Mouse (Mus musculus) lung, postnatal 4 days (tissue): ENCODE results near the gene Ctnnbip1.

ENCODE experiments used
- DNase-seq, 2 experiments: peaks; one replicate each; pipeline ENCODE4 v3.0.0; 2021

Gene Ctnnbip1

GRCm38 (mm10) chr4:149562905-149563347 is 44.9 kb downstream of the Ctnnbip1 start:
- no peak for DNase-seq

GRCm38 (mm10) chr4:149563941-149564361 is 45.9 kb downstream of the Ctnnbip1 start:
- DNase-seq = no peak

- peak; percentile 87 to 91 for DNase-seq
Measured at GRCm38 (mm10) chr4:149564452-149565407, 46.7 kb downstream of the Ctnnbip1 start.

DNA sequence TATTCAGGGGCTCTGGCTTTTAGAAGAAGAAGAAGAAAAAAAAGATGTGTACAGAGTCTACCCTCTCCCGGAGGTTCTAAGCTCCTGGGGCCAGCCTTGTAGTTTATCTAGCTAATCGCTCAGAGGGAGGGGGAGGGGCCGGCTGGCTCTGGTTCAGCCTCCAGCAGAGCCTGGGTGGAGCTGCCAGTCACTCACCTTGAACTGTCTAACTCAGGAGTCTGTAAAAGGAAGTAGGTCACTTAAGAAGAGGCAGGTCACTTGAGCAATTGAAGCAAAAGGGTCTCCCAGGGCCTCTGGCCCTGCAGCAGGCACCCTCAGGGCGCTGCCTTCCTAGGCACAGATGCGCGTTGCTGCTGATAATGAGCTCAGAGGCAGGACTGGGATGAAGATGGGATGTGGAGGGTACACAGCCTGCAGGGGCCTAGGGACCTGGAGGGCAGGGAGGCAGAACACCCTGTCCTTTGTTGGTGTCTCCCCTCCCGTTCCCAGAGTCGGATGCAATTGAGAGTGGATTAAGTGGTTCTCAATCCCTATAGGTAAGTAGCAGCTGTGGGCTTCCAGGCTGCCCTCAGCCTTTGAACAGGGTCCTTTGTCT is 49.5 kb downstream of the Ctnnbip1 start:
- DNase-seq = peak; percentile 48 to 71

DNA sequence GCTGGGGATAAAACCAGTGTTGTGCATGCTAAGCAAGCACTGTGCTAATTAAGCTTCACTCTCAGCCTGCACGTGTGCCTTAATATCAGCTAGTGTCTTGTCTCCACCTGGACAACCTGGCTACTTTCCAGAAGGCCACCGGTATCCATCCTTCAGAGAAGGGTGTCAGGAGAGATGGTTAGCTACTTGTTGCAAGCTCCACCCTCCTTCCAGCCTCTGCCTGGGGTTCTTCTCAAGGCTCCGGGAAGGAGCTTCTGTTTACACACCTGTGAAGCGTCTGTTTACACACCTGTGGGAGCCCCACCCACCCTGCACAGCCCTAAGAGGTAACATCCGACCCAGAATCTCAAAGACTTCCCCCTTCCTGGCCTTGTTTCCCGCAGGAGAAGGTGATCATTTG is 50.6 kb downstream of the Ctnnbip1 start:
- DNase-seq = no peak

- no peak for DNase-seq
Measured at GRCm38 (mm10) chr4:149569781-149570497, 51.9 kb downstream of the Ctnnbip1 start.

- no peak for DNase-seq
Measured at GRCm38 (mm10) chr4:149570498-149570863, 52.4 kb downstream of the Ctnnbip1 start.

DNA sequence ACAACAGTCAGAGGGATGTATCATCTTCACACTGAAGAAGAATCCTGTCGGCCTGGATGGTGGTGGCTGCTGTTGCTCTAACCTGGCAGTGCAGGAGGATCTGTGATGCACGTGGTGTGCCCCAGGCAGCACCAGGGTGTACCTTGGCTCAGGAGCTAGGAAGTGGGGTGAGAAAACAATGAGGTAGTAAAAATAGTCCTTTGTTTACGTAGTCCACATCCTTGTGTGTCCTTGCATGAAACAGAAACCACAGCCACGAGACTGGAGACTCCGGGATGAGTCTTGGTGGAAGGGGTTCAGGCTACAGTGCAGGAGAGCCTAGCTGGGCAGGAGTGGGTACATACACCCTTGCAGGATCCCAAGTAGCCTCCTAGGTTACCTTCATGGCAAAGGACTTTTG is 53.2 kb downstream of the Ctnnbip1 start:
- peak in 1 of 2 experiments; percentile 41 for DNase-seq

DNA sequence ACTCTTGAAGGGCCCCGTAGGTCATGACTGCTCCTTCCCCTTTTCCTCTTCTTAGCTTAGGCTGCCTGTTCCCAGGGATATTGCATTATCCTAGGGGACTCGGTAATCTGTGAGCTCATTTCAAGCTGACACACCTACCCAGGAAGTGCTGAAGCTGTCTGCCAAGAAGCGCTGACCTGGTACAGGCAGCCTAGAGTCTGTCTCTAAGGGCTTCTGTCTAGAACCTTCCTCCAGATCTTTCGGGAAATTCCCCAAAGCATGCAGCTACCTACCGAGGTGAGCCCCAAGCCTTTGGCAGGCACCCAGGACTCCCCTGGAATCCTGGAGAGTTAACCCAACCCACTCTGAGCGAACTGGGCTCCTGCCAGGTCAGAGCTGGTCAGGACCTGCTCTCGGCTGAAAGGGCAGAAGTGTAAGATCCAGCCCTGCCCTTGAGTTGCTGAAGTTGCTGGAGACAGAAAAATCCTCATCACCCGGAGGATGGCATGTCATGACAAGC is 53.7 kb downstream of the Ctnnbip1 start:
- peak; percentile 84 to 92 for DNase-seq

DNA sequence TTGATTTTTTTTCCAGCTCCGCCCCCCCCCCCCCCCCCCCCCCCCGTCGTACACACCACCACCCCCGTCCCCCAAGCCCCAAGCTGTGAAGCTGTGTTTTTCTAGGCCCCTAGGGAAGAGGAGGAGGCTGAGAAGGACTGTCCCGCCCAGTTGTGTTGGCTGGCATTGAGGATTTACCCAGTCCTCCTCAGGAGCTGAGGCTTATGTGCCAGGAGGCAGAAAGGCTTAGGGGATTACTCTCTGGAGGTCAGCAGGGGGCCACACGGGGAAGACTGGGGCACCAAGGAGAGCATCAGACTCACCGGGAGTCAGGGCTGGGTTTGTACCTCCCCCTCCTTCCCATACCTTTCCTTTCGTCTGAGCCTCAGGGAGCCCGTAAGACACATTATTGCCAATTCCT is 54.4 kb downstream of the Ctnnbip1 start:
- no peak for DNase-seq

- peak; percentile 73 to 88 for DNase-seq
Measured at GRCm38 (mm10) chr4:149572851-149573250, 54.8 kb downstream of the Ctnnbip1 start.

DNA sequence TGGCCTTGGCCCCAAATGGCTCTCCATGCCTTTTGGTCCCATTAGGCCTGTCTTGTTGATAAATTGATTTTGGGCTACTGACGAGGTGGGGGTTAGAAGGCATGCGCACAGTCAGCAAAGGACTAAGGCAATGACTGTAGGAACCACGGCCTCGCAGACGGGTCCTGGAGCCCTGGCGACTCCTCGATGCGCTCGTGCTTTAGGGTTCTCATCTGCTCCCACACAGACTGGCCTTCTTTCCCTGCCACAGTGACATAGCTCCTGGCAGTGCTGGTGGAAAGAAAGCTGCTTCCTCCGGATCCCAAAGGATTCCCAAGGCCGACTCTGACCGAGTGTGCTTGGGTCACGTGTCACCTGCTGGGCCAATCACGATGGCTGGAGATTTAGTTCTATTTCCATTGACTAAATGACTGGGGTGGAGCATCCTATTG is 56.4 kb downstream of the Ctnnbip1 start:
- no peak for DNase-seq

DNA sequence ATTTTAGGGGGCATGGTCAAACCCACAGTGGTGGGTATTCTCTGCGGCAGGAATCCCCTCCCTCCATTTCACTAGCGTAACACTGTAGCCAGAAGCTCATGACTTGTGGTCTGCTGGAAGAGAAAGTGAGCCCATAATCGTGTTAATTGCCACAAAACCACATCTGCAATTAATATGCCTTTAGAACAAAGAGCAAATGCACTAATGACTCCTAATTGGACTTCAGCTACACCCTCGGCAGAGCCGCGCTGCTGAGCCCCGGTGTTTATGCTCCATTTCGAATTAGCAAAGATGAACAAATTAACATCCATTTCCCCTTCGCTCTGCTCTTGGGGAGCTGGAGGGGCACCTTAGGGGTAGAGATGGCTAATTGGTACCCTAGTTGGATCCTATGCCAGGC is 58.0 kb downstream of the Ctnnbip1 start:
- no peak for DNase-seq

DNA sequence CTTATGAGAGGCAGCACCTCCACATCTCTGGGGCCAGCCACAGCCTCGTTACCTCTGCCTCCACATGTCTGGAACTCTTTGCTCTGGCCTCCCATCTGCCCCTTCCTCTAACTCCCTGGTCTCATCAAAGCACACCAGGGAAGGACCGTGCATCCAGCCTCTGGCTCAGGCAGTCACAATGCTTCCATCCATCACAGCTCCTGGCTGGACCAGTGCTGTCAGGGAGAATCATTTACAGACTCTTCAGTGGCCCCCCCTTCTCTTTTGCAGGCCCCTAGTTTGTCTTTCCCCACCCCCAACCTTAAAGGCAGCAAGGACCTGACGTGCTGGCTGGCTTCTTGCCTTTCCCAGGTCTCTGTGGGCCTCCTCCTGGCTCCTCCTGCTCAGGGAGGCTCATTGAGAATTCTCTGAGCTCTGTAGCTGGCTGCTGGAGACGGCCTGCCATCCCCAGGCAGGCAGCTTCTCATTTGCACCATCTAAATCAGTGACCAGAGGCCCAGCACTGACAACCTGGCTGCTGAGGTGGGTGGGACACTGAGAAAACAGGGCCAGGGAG is 59.0 kb downstream of the Ctnnbip1 start:
- no peak for DNase-seq

DNA sequence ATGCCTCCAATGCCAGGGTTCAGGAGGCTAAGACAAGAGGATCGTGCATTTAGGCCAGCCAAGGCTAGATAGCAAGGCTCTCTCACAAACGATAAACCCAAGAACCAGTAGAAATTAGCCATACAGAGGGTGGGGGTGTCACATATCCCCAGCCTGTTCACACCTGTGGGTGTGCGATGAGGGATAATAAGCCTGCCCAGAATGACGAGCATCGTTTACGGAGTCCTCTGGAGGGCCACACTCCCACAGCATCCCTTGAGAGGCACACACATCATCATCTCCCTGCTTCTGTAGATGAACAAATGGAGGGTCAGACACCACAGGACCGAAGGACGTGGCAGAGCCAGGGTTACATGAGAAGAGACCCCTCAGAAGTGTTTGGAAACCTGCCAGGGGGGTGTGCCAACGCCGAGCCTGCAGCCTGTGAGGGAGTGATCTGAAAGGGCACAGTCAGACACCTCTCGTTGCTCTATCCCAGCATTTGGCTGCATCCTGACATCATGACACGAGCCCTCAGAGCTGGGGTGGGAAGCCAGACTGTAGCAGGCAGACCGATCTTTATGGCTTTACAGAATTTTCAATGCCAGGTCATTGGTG is 60.1 kb downstream of the Ctnnbip1 start:
- DNase-seq = no peak

GRCm38 (mm10) chr4:149578831-149579230 is 60.8 kb downstream of the Ctnnbip1 start:
- DNase-seq = no peak

- DNase-seq = no peak
Measured at GRCm38 (mm10) chr4:149585236-149585635, 67.2 kb downstream of the Ctnnbip1 start.

- peak; percentile 75 to 83 for DNase-seq
Measured at GRCm38 (mm10) chr4:149586044-149586782, 68.2 kb downstream of the Ctnnbip1 start, which contains the start of gene Clstn1. TSS of gene Clstn1 (plus strand) at chr4:149586468.

- peak; percentile 35 to 49 for DNase-seq
Measured at GRCm38 (mm10) chr4:149586783-149587595, 69.0 kb downstream of the Ctnnbip1 start.

- DNase-seq = no peak
Measured at GRCm38 (mm10) chr4:149587596-149588168, 69.6 kb downstream of the Ctnnbip1 start.
